Mouse (Mus musculus) cerebellum, adult 18-20 months (tissue): Measurements from ENCODE around the gene Ssc5d.
A peak's percentile ranks its signal among the peaks of the same experiment; 100 is the strongest.

Experiments
- DNase-seq, 2 experiments: peaks; one replicate each; pipeline ENCODE4 v3.0.0; 2021

Ssc5d gene

DNA sequence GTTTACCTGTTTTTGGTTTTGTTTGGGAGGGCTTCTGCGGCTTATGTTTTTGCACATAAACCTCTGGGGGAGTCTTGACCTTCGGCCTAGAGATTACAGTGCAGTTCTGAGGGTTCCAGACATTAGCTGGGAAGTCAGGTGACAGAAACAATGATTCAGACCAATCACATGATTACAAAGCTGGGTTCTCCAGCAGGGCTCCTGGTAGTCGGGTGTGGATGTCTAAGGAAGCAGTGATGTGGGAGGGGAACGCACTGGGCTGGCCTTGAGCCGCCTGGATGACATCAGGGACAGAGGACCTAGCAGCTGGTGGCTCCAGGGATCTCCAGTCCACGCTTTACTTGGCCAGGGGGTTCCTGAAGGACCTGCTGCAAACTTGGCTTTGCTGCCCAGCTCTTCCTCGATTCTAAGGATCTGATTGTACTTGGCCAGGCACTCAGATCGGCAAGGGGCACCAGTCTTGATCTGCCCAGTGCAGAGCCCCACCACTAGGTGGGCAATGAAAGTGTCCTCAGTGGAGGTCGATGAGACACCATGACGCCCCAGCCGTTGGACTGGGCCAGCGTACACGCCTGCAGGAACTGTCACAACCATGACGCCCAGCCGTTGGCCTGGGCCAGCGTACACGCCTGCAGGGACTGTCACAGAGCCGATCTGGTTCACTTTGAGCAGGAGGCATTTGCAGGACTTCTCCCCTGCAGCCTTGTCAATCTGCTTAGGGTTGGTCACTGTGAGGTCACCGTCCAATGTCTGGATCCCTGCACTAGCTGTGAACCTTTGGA, 25.2 kb downstream of the Ssc5d start:
- DNase-seq, result no peak

GRCm38 (mm10) chr7:4953815-4954445, 28.3 kb downstream of the Ssc5d start:
- DNase-seq, result no peak

DNA sequence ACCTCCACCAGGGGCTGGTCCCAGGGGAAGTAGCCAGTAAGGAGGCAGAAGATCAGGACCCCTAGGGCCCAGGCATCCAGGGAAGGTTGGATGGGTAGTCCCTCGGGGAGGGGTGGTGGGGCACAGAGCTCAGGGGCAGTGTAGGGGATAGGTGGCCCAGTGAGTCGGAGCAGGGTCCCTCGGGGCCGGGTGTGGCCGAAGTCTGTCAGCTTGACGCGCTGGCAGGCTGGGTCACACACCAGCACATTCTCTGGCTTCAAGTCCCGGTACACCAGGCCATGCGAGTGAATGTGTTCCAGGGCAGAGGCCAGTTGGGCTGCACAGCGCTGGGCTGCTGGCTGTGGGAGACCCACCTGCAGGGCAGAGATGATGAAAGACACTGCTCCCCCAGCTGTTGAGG, 31.8 kb downstream of the Ssc5d start:
- DNase-seq, result no peak

GRCm38 (mm10) chr7:4963527-4963926, 37.9 kb downstream of the Ssc5d start:
- no peak for DNase-seq

DNA sequence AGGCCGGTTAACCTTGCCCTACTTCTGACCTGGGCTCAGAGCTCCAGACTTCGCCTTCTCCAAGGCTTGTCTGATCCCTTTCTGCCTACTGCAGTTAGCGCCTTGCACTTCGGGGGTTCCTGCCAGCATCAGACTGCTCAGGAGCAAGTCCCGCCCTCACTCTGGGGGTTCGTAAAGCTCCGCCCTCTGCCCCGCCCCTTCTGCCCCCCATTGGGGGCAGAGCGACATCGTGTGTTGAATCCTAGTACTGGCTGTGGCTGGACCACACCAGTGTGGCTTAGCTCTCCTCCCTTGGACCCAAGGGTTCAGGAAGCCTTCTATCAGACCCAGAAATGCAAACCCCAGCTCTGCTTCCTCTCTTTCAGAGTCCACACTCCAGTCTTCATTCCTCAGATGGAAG, 38.7 kb downstream of the Ssc5d start, which contains the start of gene Sbk2:
Gene Sbk2 (minus strand): TSS at position 135 of the 400 bp plus-strand sequence.
- peak; percentile 31 to 40 for DNase-seq

DNA sequence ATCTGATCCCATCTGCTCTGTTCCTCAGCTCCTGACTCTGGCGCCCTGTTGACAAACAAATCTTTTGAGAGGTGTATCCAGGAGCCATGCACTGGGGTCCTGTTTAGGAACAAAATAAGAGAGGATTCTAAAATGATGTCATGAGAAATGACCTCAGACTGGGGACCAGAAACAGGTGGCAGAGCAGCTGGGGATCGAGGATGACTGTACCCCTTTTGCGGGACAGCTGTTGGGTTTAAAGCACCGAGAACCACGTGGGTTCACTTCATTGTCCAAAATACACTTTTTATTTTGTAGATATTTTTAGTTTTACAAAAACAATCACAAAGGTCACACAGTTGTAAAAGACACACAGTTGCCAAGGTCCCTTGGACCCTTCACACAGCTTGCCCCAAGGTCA, 39.4 kb downstream of the Ssc5d start:
- no peak for DNase-seq

DNA sequence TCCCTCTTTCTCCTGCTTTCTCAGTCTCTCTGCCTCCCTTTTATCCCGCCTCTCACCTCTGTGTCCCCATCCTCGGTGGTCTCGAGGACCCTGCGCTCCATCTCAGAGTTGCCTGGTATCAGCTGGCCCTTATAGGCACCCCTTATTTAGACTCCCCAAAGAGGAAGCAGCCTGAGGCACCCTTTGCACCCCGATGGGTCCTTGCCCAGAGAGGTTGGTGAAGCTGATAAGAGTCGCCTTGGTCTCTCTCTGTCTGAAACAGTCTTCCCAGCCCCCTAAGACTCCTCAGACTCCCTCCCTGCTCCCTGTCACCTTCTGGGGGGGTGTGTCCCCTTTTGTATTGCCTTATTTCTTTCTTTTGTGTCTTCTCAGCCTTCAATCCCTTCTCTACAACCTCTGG, 45.5 kb downstream of the Ssc5d start, which contains the start of gene Sbk3:
Gene Sbk3 (minus strand): TSS at position 101 of the 400 bp plus-strand sequence.
- DNase-seq, result no peak

- no peak for DNase-seq
Observed at GRCm38 (mm10) chr7:4971710-4972109, 46.1 kb downstream of the Ssc5d start.

DNA sequence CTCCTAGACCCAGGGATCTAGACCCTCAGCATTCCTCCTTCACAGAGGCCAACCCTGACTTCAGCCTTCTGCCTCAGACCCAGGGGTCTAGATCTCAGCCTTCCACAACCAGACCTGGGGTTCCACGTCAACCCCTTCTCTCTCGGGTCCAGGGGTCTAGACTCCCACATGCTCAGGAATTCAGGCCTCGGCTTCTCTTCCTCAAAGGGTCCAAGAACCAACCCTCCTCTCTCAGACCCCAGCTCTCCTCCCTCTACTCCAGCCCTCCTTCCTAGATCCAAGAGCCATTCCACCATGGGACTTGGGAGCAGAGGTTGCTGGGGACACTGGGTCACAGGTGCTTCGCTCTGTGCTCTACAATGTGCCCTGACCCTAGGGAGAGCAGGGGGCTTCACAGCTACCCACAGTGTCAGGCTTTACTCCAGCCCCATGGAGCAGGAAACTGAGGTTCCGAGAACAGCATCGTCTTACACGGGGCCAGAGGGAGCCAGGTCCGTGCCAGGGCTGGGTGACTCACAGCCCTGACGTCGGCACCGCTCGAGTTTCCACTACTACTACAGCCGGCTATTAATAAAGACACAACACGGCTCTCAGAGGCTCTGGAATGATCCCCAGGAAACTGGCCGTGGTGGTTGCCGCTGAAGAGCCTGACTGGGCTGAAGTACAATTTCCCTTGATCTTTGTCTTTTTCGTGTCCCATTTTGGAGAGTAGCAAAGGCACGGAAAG, 46.9 kb downstream of the Ssc5d start:
- no peak for DNase-seq

DNA sequence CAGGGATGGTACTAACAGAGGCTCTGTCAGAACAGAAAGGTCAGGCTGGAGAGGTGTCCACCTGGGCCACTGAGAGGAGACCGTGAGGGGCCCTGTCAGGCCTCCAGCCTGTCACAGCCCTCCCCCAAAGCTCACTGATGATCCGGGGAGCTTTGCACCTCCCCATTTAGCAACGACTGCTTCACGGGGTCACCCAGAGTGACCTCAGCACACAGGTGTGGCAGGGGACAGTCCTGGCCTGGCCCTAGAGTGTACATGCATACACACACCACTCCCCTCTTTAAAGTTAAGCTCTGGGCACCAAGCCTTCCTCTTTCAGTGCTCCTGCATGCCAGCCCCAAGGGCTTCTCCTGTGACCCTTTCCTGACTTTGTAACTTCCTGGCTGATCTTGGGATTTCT, 49.9 kb downstream of the Ssc5d start:
- DNase-seq, result no peak

- no peak for DNase-seq
Observed at GRCm38 (mm10) chr7:4976832-4977231, 51.2 kb downstream of the Ssc5d start.

DNA sequence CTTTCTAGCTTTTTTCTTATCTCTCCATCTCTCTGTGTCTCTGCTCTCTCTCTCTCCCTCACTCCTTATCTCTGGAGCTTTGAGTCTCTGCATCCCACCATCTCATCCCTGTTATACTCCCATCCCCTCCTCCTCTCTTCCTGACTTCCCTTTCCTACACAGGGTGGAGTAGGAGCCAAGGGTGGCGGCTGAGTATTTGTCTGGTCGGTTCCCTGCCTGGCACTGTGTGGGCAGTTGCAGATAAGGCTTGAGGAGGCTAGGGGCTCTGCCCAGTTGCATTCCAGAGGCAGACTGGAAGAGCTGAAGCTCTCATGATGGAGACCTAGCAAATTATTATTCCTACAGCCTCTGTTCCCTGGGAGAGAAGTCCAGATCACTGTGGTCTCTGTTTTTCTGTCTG, 62.7 kb downstream of the Ssc5d start:
- DNase-seq, result no peak

DNA sequence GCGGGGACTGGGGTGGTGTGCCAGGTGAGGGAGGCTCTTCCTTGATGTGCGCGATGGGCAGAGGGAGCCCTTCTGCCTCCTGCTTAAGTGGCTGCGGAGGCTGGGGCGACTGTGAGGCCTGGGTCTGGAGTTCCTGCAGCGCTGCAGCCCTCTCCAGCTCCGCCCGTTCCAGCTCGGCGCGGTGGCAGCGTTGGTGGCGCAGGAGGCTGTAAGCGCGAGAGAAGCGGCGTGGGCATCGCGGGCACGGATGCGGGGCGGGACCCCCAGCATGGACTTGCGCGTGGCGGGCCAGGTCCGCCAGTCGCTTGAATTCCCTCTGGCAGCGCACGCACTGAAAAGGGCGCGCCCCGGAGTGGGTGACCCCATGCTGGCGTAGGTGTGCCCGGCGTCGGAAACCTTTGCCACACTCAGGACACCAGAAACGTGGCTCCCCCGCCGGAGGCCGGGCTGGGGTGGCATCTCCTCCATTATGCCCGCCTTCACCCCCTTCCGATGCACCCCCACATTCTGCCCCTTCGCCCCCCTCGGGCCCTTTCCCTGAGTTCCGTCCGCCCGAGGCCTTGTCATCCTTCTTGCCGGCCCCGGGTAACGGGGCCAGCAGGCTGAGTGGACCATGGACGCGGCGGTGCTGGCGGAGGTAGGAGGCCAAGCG, 67.9 kb downstream of the Ssc5d start:
- DNase-seq, result peak; percentile 25 to 33

GRCm38 (mm10) chr7:4993999-4994788, 68.6 kb downstream of the Ssc5d start:
- peak; percentile 47 to 55 for DNase-seq
